Mouse (Mus musculus): ENCODE results near the gene Myom1. TPM values are rescaled to one million over a fixed set of nuclear protein-coding genes. Genes with fewer than 3 reads are reported as not detected.

Myom1 gene
- total and polyA plus RNA-seq, 2 experiments from 2014 or later, result 238 to 392 TPM

DNA sequence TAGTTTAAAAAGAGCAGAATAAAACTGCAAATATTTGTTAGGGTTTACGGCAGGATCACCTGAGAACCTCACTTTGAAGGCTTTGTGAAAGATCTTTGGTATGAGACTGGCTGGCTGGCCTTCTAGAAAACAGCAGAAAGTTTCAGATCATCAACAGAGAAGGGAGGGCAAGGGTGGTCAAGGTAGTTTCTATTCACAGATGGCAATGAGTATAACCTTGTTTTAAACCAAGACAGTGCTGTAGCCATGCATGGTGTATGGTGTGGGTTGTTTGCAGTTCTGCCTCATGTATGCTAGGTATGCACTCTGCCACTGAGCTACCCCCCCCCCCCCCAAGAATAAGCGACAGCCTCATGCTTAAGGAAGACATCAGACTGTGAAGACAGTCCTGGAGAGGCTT, 2.2 kb upstream of the Myom1 start:
- Histone ChIP-seq H3K36me3 (replicated peaks; ENCODE audit: control insufficient read depth, insufficient read depth, low read length) (peaks cover 15% of the 10 kb centered on the region), H3K27me3 (ENCODE audit: control insufficient read depth, insufficient read depth, low read length) (no peaks in the 10 kb centered on the region), H3K9me3 (replicated peaks; ENCODE audit: control insufficient read depth, low read length) (no peaks in the 10 kb centered on the region), H3K27ac (ENCODE audit: low read depth) (peak overlapping the region; percentile 95), H3K4me3 (ENCODE audit: low read depth, low read length) (peak overlapping the region; percentile 96), H3K4me2 (ENCODE audit: low read depth, low read length) (peak overlapping the region; percentile 60), H3K4me1 (ENCODE audit: control insufficient read depth, insufficient read depth) (peaks cover 38% of the 10 kb centered on the region), H3K9ac (replicated peaks; ENCODE audit: low read depth, low read length) (peak overlapping the region; percentile 100)
- TF ChIP-seq CTCF (IDR thresholded peaks at IDR 0.05; ENCODE audit: low read depth) (no peak), EP300 (IDR thresholded peaks at IDR 0.05; ENCODE audit: low read depth) (no peak)
- no peak for ATAC-seq (ENCODE audit: insufficient read depth, low read depth)
- 23% methylated on average over 2 of the region's 2 CpGs for WGBS
- DNase-seq (ENCODE audit: low spot score), result no peak

DNA sequence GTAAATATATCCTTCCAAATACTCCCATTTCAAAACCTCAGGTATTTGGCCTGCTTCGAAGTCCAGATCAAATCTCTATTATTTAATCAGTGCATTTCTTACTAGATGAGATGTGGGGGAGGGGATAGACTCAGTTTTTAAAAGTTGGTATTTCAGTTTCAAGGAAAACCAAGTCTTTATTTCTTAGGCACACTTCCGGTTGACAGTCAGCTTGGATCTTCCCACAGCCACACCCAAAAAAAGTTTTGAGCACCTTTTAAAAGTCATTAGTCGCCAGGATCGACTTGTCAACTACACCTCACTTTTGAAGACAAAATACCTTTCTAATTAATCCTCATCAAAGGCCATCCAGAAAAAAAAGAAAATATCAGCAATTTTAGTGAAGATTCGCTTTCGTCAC, 1.4 kb upstream of the Myom1 start:
- Histone ChIP-seq H3K4me2 (ENCODE audit: low read depth, low read length) (peak overlapping the region; percentile 60), H3K36me3 (replicated peaks; ENCODE audit: control insufficient read depth, insufficient read depth, low read length) (peaks cover 7% of the 10 kb centered on the region), H3K27me3 (ENCODE audit: control insufficient read depth, insufficient read depth, low read length) (no peaks in the 10 kb centered on the region), H3K4me3 (ENCODE audit: low read depth, low read length) (peak overlapping the region; percentile 96), H3K4me1 (ENCODE audit: control insufficient read depth, insufficient read depth) (peaks cover 38% of the 10 kb centered on the region), H3K27ac (ENCODE audit: low read depth) (peak overlapping the region; percentile 100), H3K9me3 (replicated peaks; ENCODE audit: control insufficient read depth, low read length) (no peaks in the 10 kb centered on the region), H3K9ac (replicated peaks; ENCODE audit: low read depth, low read length) (peak overlapping the region; percentile 100)
- DNase-seq (ENCODE audit: low spot score) (peak; percentile 16), ATAC-seq (ENCODE audit: insufficient read depth, low read depth) (no peak)
- WGBS, result 3% methylated on average over 6 of the region's 6 CpGs
- TF ChIP-seq CTCF (IDR thresholded peaks at IDR 0.05; ENCODE audit: low read depth) (no peak), EP300 (IDR thresholded peaks at IDR 0.05; ENCODE audit: low read depth) (no peak)

DNA sequence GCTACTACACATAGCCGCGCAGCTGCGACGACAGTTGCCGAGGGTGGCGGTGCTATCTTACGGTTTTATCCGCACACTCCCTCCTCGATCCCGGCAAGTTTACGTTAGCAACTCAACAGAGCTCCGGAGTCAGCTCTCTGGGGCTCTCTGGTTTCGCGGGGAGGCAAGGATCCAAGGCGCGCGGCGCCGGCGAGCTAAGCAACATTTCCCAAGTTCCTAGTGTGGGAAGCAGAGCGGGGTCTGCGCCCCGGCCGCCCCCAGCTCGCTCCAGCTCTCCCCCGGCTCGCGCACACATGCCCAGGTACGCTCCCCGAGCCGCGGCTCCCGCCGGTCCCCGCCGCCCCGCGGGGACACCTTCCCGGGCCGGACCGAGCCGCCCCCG, 743 bp upstream of the Myom1 start:
- peak overlapping the region; percentile 96 for H3K4me3 ChIP-seq (ENCODE audit: low read depth, low read length)
- H3K4me2 ChIP-seq (ENCODE audit: low read depth, low read length), result peak overlapping the region; percentile 60
- H3K9ac ChIP-seq (replicated peaks; ENCODE audit: low read depth, low read length), result peak overlapping the region; percentile 100
- peak overlapping the region; percentile 100 for H3K27ac ChIP-seq (ENCODE audit: low read depth)
- peaks cover under 1% of the 10 kb centered on the region; the same call in 1 of the 2 replicates for H3K36me3 ChIP-seq (replicated peaks; ENCODE audit: control insufficient read depth, insufficient read depth, low read length)
- ATAC-seq (ENCODE audit: insufficient read depth, low read depth), result peak; percentile 9
- H3K27me3 ChIP-seq (ENCODE audit: control insufficient read depth, insufficient read depth, low read length), result no peaks in the 10 kb centered on the region
- H3K4me1 ChIP-seq (ENCODE audit: control insufficient read depth, insufficient read depth), result peaks cover 33% of the 10 kb centered on the region
- DNase-seq (ENCODE audit: low spot score), result peak; percentile 54
- TF ChIP-seq EP300 (IDR thresholded peaks at IDR 0.05; ENCODE audit: low read depth) (no peak), CTCF (IDR thresholded peaks at IDR 0.05; ENCODE audit: low read depth) (no peak)
- 0% methylated on average over 24 of the region's 43 CpGs for WGBS
- H3K9me3 ChIP-seq (replicated peaks; ENCODE audit: control insufficient read depth, low read length), result no peaks in the 10 kb centered on the region

DNA sequence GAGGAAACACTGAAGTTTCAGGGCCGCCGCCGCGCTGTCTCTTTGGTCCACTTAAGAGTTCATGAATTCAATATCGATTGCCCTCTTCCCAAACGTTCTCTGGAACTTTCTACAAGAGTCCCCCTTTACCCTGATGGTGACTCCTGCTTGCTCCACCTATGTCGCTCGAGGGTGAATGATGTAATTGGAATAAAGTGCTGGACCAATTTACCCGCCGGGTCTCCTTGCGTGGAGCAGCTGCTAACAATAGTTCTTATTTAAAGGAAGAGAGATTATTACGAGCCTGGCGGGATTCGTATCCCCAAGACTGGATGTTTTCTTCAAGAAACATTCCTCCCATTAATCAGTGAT, 286 bp downstream of the Myom1 start, which contains the start of gene Myl12a:
Myl12a (minus strand) TSS at position 135 of the 351 bp plus-strand sequence.
- ATAC-seq (ENCODE audit: insufficient read depth, low read depth), result peak; percentile 30
- TF ChIP-seq CTCF (IDR thresholded peaks at IDR 0.05; ENCODE audit: low read depth) (no peak), EP300 (IDR thresholded peaks at IDR 0.05; ENCODE audit: low read depth) (no peak)
- Histone ChIP-seq H3K4me2 (ENCODE audit: low read depth, low read length) (peak within 1 kb of the TSS; percentile 60), H3K27me3 (ENCODE audit: control insufficient read depth, insufficient read depth, low read length) (no peaks in the 10 kb centered on the region), H3K9ac (replicated peaks; ENCODE audit: low read depth, low read length) (peak within 1 kb of the TSS; percentile 100), H3K27ac (ENCODE audit: low read depth) (peak within 1 kb of the TSS; percentile 100), H3K9me3 (replicated peaks; ENCODE audit: control insufficient read depth, low read length) (no peaks in the 10 kb centered on the region), H3K4me1 (ENCODE audit: control insufficient read depth, insufficient read depth) (peaks cover 32% of the 10 kb centered on the region; the same call in 1 of the 2 replicates), H3K4me3 (ENCODE audit: low read depth, low read length) (peak within 1 kb of the TSS; percentile 96), H3K36me3 (replicated peaks; ENCODE audit: control insufficient read depth, insufficient read depth, low read length) (no peaks in the 10 kb centered on the region)
- WGBS, result 1% methylated on average over 14 of the region's 14 CpGs
- no peak for DNase-seq (ENCODE audit: low spot score)

DNA sequence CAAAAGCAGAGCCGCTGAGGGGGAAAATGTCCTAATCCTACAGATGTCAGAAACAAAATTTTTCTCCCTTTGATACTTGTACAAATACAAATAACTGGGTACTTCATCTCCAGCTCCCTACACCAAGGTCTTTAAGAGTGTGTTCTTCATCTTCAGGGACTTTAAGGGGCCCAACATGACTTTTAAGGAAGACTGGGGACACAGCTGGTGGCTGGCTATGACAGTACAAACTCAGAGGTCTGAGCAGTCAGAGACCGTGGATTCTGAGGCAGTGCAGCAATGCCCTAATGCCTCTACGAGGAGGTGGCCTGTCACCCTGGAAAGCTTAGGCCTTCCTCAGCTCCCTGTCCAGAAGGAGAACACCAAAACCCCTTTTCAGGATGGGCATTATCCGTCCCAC, 679 bp downstream of the Myom1 start:
- Histone ChIP-seq H3K27me3 (ENCODE audit: control insufficient read depth, insufficient read depth, low read length) (no peaks in the 10 kb centered on the region), H3K27ac (ENCODE audit: low read depth) (peak overlapping the region; percentile 100), H3K36me3 (replicated peaks; ENCODE audit: control insufficient read depth, insufficient read depth, low read length) (no peaks in the 10 kb centered on the region), H3K4me1 (ENCODE audit: control insufficient read depth, insufficient read depth) (peaks cover 30% of the 10 kb centered on the region; the same call in 1 of the 2 replicates), H3K4me2 (ENCODE audit: low read depth, low read length) (peak overlapping the region; percentile 57), H3K9ac (replicated peaks; ENCODE audit: low read depth, low read length) (peak overlapping the region; percentile 12), H3K4me3 (ENCODE audit: low read depth, low read length) (peak overlapping the region; percentile 96), H3K9me3 (replicated peaks; ENCODE audit: control insufficient read depth, low read length) (no peaks in the 10 kb centered on the region)
- WGBS, result 25% methylated on average over 4 of the region's 4 CpGs
- no peak for DNase-seq (ENCODE audit: low spot score)
- ATAC-seq (ENCODE audit: insufficient read depth, low read depth), result no peak
- no peak for TF ChIP-seq EP300 (IDR thresholded peaks at IDR 0.05; ENCODE audit: low read depth)
- no peak for TF ChIP-seq CTCF (IDR thresholded peaks at IDR 0.05; ENCODE audit: low read depth)

DNA sequence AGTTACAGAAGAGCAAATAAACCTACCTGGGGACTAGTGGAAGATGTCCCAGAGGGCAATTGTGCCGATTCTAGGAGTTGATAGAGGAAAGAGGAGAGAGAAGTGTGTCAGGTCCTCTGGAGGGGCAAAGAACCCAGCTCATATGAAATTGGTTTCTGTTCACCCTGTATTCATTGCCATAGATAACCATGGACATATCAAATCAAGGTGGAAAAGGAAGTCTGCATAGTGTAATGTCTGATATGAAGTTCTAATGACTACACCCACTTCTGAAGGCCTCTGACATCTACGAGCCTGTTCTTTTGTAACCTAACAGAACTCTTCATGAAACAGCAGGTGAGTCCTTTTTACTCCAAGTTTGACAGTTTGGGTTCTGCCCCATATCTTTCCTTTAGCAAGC, 1.3 kb downstream of the Myom1 start:
- no peaks in the 10 kb centered on the region for H3K9me3 ChIP-seq (replicated peaks; ENCODE audit: control insufficient read depth, low read length)
- no peak overlapping the region for H3K4me2 ChIP-seq (ENCODE audit: low read depth, low read length)
- peak overlapping the region; percentile 100 for H3K27ac ChIP-seq (ENCODE audit: low read depth)
- DNase-seq (ENCODE audit: low spot score) (no peak), ATAC-seq (ENCODE audit: insufficient read depth, low read depth) (no peak)
- 67% methylated on average over 2 of the region's 2 CpGs for WGBS
- no peaks in the 10 kb centered on the region for H3K36me3 ChIP-seq (replicated peaks; ENCODE audit: control insufficient read depth, insufficient read depth, low read length)
- H3K9ac ChIP-seq (replicated peaks; ENCODE audit: low read depth, low read length), result no peak overlapping the region
- H3K27me3 ChIP-seq (ENCODE audit: control insufficient read depth, insufficient read depth, low read length), result no peaks in the 10 kb centered on the region
- peaks cover 25% of the 10 kb centered on the region; the same call in 1 of the 2 replicates for H3K4me1 ChIP-seq (ENCODE audit: control insufficient read depth, insufficient read depth)
- no peak for TF ChIP-seq CTCF (IDR thresholded peaks at IDR 0.05; ENCODE audit: low read depth)
- TF ChIP-seq EP300 (IDR thresholded peaks at IDR 0.05; ENCODE audit: low read depth), result no peak
- no peak overlapping the region for H3K4me3 ChIP-seq (ENCODE audit: low read depth, low read length)
